Mouse (Mus musculus): Measurements from ENCODE around the gene Sh3gl2.
A peak's percentile ranks its signal among the peaks of the same experiment; 100 is the strongest.

Gene Sh3gl2

DNA sequence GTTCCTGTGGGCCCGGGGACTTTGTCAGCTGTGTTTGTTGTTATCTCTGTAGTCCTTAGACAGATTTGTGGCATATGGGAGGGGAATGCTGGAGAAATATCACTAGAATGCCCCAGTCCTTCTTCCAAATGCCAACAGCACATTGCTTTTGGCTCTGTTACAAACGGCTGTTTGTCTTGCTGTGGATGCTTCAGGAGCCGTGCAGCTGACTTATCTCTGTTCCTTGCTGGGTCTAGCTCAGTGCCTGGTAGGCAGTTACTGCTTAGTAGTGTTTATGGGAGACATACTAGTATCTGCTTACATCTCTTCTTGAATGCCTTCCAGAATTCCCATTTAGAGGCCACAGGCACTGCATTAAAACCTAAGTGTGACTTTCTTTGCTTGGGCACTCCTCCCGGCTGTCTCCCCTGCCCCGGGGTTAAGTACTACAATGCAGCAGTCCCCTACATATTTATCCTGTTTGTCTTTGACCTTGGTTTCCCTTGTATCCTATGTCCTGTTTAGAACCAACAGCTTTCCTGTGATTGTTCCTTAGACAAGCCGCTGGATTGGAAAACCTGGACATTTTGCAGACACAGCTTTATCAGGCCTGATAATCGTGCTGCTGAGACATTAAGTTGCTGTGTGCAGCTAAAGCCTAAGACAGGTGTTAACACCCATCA, 101.1 kb downstream of the Sh3gl2 start:
- DNase-seq (ENCODE audit: low spot score in 2 of 2), result no peak

- DNase-seq (ENCODE audit: low spot score in 2 of 2), result no peak
Observed at GRCm38 (mm10) chr4:85319092-85319491, 114.2 kb downstream of the Sh3gl2 start.

DNA sequence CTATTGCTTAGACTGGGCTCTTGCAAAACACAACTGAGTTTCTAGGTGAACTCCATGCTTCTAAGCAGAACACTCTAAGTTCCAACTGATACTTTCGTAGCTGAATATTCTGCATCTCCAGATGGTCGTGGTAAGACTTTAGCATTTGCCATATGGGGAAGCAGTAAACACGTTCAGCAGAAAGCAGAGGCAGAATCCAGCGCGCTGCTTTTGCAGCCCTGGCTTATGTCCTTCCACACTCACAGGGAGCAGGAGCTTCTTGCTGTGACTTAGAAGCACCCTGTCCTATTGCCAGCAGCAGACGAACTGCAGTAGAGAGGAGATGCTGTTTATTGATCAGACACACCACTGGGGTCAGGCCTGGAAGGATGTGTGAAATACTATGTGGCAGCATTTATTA, 120.5 kb downstream of the Sh3gl2 start:
- no peak for DNase-seq (ENCODE audit: low spot score in 2 of 2)

- no peak for DNase-seq (ENCODE audit: low spot score in 2 of 2)
Observed at GRCm38 (mm10) chr4:85326052-85326451, 121.1 kb downstream of the Sh3gl2 start.

DNA sequence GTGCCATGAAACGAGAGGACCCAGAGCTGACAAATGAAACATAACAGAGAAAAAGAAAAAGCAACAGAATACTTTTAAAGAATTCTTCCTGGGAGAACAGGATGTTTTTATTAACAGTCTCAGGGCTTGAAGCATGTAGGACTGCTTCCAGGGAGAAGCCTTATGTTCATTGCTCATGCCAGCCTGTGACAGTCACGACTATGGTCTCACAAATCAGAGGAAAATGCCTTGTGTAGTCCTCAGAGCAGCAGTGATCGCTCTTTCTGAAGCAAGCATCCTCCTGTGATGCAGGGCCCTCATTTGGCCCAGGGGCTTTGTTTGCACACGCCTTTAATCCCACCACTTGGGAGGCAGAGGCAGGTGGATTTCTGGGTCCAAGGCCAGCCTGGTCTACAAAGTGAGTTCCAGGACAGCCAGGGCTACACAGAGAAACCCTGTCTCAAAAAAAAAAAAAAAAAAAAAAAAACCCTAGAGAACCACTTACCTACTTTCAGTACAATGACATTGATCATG, 129.8 kb downstream of the Sh3gl2 start:
- DNase-seq (ENCODE audit: low spot score in 2 of 2), result no peak

DNA sequence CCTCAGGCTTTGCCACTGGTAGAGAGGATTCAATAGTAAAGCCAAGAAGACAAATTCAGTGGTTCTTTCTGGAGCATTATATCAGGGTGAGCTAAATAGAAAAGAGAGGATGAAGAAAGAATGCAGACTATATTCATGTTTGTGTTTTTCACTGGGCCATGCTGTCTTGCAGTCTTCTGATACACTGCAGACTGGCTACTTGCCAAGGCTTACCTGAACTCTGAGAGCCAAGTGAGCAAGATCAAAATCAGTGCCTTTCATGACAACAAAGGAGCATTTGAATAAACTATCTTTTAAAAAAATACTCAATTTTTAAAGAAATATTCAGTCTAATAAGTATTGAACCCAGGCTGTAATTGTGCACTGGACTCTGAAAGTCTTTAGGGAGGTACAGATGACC, 131.4 kb downstream of the Sh3gl2 start:
- DNase-seq (ENCODE audit: low spot score in 2 of 2), result no peak

DNA sequence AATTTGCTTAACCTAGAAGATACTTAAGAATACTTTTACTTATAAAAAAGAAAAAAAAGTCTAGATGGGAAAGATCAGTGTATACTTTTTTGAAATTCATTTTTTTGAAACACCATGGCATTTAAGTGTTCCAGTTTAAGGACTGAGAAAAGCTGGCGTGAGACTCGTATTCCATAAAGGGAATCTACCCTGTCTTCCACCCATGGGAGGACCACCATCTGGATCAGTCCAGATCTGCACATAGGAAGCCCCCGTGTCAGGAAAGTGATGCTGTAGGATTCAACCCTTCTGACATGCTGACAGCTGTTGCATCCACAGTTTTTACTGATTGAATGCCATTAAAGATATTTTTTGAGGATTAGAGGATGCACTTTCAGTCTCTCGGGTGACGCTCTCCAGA, 134.2 kb downstream of the Sh3gl2 start:
- DNase-seq (ENCODE audit: low spot score in 2 of 2), result no peak

- DNase-seq (ENCODE audit: low spot score in 2 of 2), result no peak
Observed at GRCm38 (mm10) chr4:85340686-85341085, 135.8 kb downstream of the Sh3gl2 start.

DNA sequence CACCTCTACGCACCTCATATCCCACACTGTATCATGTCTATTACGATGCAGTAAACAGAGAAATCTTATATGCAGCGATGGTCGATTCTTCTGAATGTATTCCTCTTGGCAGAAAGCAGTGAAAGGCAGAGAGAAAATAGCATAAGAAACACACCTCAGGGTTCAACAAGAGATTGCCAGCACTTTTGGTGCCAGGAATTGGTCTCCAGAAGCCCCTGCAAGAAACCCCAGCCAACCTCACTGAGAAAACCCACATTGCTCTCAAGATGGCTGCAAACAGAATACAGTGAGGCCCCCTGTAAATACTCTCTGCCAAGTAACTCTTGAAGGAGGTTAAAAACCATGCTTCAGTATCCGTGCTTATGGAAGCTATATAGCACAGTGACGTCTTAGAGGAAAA, 141.0 kb downstream of the Sh3gl2 start:
- no peak for DNase-seq (ENCODE audit: low spot score in 2 of 2)

DNA sequence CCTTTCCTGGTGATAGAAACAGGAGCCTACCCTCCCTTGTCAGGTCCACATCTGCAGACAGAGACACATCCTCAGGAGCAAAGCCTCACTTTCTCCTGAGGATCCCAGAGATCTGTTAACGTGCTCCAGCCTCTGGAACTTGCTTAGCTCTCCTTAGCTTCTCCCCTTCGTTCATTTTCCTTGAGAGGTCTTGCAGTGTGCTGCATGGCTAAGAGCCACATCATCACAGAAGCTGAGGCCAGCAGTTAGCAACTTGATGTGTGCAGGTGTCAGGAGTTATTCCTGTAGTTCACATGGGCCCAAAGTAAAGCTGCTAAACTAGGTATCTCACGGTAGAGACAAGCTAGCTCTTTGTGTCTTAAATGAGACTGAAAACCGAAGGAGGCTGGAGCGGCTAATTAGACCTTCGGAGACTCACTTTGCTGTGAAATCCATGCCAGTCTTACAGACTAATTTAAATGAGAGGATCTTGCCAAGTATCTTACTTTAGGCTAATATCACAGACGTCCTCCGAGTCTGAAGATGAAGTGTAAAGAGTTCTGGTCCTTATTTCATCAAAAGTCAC, 143.2 kb downstream of the Sh3gl2 start:
- DNase-seq (ENCODE audit: low spot score in 2 of 2), result no peak

- DNase-seq (ENCODE audit: low spot score in 2 of 2), result no peak
Observed at GRCm38 (mm10) chr4:85362661-85363060, 157.7 kb downstream of the Sh3gl2 start.

DNA sequence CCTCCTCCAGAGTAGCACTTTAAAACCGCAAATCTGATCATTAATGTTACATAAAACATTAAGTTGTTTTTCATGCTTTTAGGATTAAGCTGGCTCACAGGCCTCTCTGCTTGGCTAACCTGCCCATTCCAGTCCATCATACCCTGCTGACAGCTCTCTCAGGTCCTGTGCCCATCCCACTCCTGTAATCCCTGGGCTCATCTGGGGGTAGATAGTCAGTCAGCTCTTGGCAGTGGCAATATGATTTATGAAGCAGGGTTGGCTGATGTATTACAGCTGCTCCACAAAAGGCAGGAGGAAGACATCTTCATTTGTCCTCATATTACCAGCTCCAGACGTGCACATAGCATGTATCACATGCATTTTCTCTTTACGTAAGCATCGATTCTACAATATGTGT, 158.3 kb downstream of the Sh3gl2 start:
- no peak for DNase-seq (ENCODE audit: low spot score in 2 of 2)

- DNase-seq (ENCODE audit: low spot score in 2 of 2), result no peak
Observed at GRCm38 (mm10) chr4:85371036-85371435, 166.1 kb downstream of the Sh3gl2 start.

- no peak for DNase-seq (ENCODE audit: low spot score in 2 of 2)
Observed at GRCm38 (mm10) chr4:85374801-85375200, 169.9 kb downstream of the Sh3gl2 start.

DNA sequence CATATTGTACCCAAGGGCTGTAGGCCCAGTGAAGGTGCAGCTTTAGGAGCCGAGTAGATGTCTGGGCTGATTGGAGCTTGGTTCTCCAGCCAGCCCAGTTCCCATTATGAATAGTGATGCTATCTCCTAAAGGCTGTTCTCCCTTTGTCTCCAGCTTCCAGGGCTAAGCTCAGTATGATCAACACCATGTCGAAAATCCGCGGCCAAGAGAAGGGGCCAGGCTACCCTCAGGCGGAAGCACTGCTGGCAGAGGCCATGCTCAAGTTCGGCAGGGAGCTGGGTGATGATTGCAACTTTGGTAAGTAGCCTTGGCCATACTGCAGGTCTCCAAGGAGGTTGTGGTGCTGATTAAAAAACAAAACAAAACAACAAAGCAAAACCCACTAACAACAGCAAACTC, 171.3 kb downstream of the Sh3gl2 start:
- DNase-seq (ENCODE audit: low spot score in 2 of 2), result no peak

DNA sequence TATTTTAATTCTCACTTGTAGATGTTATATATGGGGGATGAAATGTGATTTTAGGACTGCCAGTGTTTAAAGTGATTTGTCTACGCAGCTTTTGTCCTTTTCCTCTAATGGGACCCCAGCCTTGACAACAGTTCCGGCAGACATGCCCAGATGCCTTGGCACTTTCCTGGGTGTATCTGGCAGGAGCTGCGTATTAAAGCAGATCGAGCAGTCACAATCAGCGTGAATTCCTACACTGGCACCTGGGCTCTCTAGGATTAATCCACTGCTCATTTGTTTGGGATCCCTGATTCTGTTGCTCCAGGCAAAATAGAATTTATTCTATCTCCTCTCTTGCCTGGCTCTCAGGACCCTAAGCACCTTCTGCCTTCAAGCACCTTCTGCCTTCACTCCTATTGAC, 171.7 kb downstream of the Sh3gl2 start:
- no peak for DNase-seq (ENCODE audit: low spot score in 2 of 2)

- DNase-seq (ENCODE audit: low spot score in 2 of 2), result no peak
Observed at GRCm38 (mm10) chr4:85385241-85385640, 180.3 kb downstream of the Sh3gl2 start.

GRCm38 (mm10) chr4:85387676-85388075, 182.8 kb downstream of the Sh3gl2 start:
- no peak for DNase-seq (ENCODE audit: low spot score in 2 of 2)

DNA sequence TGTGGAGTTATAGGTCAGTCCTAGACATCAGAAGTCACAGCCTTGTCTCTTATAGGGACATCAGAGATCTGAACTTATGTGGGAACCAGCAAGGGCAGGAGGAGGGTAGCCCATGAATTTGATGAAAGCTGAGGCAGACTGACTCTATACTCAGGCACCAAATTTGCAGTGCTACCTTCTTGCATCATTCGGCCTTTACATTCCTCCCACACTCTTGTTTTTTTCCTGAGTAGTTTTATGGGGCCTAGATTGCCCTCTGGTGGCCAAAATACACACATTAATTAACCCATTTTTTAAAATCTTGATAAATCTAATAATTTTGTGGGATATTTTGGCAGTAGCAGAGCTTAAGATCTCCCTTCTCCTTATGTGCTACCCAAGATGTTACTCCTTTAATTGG, 186.9 kb downstream of the Sh3gl2 start:
- no peak for DNase-seq (ENCODE audit: low spot score in 2 of 2)

DNA sequence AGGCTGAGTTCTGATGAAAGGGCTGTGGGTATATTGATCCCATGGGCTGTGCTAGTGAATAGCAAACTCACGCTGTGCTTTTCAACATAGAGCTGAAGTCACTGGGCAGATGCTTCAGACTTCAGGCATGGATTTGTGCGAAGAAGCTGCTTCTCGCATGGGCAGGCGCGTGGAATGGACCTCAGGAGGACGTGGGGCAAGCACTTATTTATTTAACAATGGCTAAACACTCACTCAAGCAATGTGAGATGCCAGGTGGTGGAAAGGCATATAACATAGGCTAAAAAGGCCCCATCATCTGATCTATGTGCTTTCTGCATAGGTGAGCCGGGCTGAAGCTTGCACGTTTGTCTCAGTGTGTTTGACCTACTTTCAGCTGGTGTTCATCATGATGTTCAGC, 193.8 kb downstream of the Sh3gl2 start:
- no peak for DNase-seq (ENCODE audit: low spot score in 2 of 2)

DNA sequence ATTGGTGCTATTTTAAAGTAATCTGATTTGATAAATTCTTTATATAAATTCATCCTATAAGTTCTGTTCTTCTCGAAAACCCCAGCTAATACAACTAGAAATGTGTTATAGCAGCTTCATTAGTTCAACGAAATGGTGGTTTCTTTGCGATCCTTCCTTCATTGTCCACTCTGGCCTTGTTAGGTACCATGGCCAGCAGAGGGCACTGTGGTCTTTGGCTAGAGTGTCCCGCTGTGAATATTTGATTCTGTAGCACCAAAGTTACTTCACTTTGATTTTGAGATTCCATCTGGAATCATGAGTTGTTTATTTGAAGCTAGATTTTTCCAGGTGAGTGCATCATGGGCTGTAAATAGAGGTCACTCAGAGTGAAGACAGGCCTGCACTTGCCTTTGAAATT, 197.9 kb downstream of the Sh3gl2 start:
- DNase-seq (ENCODE audit: low spot score in 2 of 2), result peak; percentile 55 to 63

DNA sequence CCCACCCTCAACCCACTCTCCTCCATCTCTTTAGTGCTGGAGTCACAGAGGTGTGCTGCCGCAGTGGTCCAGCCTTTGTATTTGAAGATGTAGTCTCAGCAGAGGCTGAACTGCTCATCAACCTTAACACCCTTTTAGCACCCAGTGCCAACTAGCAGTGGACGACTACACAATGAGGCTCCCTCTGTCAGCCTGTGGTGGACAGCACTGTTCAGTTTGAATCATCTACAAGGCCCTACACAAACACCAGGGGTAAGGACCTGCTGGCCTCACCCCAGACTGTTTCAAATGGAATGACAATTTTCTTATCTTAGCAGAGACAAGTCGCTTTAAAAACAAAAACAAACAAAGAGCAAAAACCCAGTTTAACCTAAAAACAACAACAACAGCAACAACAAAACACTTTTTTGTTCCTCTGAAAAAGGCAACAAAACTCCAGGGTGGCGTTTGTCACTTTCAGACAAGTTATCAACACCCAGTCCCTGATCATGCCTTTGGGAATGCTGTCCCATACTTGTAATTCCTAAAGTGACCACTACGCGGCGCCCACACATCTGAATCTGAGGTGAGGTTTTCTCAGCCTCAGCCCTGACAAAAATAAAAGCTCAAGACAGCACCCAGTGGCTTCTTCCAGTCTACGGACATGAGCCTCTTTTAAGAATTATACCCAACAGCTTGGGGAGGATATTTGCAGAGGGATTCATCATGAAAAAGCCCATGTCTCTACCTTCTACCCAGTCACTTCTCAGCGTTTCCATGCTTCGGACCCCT, 199.7 kb downstream of the Sh3gl2 start:
- DNase-seq (ENCODE audit: low spot score in 2 of 2), result peak; percentile 47 to 70

DNA sequence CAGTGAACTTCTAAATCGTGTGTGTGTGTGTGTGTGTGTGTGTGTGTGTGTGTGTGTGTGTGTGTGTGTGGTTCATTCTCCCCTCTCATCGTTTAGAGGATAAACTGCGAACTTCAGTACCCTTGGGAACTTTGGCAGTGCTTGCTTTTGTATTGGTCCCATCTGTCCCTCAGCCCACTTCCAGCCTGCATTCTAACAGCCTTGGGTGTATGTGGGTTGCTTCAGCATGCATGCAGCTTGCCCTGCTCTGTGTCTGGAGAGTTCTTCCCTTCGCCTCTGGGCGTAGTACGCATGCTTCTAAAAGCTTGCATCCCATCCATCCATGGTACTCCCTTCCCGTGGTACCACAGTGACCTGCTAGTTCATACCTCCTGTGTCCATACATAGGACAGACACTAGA, 200.3 kb downstream of the Sh3gl2 start:
- DNase-seq (ENCODE audit: low spot score in 2 of 2), result no peak

All from cerebellum, postnatal 4 days (tissue).